Mouse (Mus musculus) kidney, adult 2 months (tissue): ENCODE data around the gene Krt42. TPM values are rescaled to one million over a fixed set of nuclear protein-coding genes. Genes with fewer than 3 reads are reported as not detected.
"Not testable (repeated sequence)": the region's sequence is repeated elsewhere in the genome, so short reads cannot be mapped to it uniquely, and the experiment has no call there.

Source experiments
- DNase-seq: peaks from one replicate; pipeline ENCODE4 v3.0.0; 2021
- H3K27ac ChIP-seq: fragments of 200-500 bp; 2 replicates; pipeline ENCODE4 v1.5.1; 2012; ENCODE audit warnings: low read depth, low read length, control low read depth, inconsistent platforms; ENCODE audit not compliant: insufficient read depth
- H3K27me3 ChIP-seq: fragments of 200-500 bp; replicated peaks from 2 replicates; pipeline ENCODE4 v1.6.1; 2012; ENCODE audit warnings: mild to moderate bottlenecking, moderate library complexity, low read length, inconsistent platforms; ENCODE audit not compliant: control insufficient read depth, insufficient read depth
- H3K36me3 ChIP-seq: fragments of 200-500 bp; 2 replicates; pipeline ENCODE4 v1.6.1; 2012; ENCODE audit warnings: mild to moderate bottlenecking, moderate library complexity, low read length, inconsistent platforms; ENCODE audit not compliant: control insufficient read depth, insufficient read depth
- H3K4me1 ChIP-seq: fragments of 200-500 bp; 2 replicates; pipeline ENCODE4 v1.6.1; 2011; ENCODE audit warnings: low read length; ENCODE audit not compliant: control insufficient read depth, insufficient read depth
- H3K4me3 ChIP-seq: fragments of 200-500 bp; 2 replicates; pipeline ENCODE4 v1.5.1; 2011; ENCODE audit warnings: mild to moderate bottlenecking, low read depth, low read length, control low read depth; ENCODE audit not compliant: insufficient read depth
- CTCF ChIP-seq: fragments of 200-500 bp; conservative IDR thresholded peaks from 2 replicates; pipeline ENCODE4 v1.5.1; 2011; ENCODE audit warnings: low read depth, mild to moderate bottlenecking, control low read depth, low read length, moderate library complexity, mixed read lengths; ENCODE audit not compliant: insufficient read depth, insufficient read length
- POLR2A ChIP-seq: fragments of 200-500 bp; IDR thresholded peaks from one replicate; pipeline ENCODE4 v1.6.1; 2011; ENCODE audit warnings: low read depth, low read length, control low read depth
- WGBS: fragments of 180-500 bp; shearing (Covaris S2); methylation state at CpG from one replicate; pipeline ENCODE4 v1.1.7; 2018; 5-methylcytosine and 5-hydroxymethylcytosine counted together
- polyA plus RNA-seq: library from polyadenylated mRNA; depleted of rRNA; stranded (reverse); fragments of >200 nt; gene quantifications from 2 replicates; pipeline ENCODE4 v1.2.3, GENCODE M21; 2012

The Krt42 gene
- polyA plus RNA-seq, 1 experiment = not detected

DNA sequence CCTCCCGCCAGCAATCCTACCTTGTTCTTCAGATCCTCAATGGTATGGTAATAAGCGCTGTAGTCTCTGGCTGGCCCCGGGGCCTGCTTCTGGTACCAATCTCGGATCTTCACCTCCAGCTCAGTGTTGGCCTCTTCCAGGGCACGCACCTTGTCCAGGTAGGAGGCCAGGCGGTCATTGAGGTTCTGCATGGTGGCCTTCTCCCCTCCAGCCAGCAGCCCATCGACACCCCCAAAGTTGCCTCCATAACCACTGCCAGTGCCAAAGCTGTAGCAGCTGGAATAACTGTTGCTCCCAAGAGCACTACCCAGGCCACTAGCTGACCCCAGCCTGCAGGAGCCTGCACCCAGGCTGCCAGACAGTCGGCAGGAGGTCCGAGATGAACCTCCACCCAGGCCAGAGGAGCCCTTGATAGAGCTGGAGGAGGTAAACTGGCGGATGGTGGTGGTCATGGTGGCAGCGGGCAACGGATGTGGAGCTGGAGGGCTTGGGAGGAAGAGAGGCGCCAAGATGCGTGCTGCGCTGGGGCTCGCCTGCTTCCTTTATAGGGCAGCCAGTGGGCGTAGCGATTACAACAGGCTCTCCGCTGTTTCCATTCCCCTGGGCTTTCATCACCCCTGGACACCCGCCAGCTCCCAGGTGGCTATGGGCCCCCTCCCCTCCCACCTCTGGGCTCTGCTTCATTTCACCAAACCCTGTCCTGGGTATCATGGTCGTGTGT lies 9.0 kb downstream of the Krt42 start, which contains the start of gene Krt17:
Gene Krt17, minus strand, starts transcription at position 516 of the 721 bp plus-strand sequence.
- no peak for DNase-seq
- Histone ChIP-seq H3K36me3 (no peaks in the 10 kb centered on the region), H3K4me3 (no peak within 1 kb of the TSS), H3K4me1 (no peaks in the 10 kb centered on the region), H3K27me3 (no peaks in the 10 kb centered on the region), H3K27ac (no peak within 1 kb of the TSS)
- TF ChIP-seq CTCF (no peak), POLR2A (no peak)
- WGBS = 75% methylated on average over 21 of the region's 21 CpGs

DNA sequence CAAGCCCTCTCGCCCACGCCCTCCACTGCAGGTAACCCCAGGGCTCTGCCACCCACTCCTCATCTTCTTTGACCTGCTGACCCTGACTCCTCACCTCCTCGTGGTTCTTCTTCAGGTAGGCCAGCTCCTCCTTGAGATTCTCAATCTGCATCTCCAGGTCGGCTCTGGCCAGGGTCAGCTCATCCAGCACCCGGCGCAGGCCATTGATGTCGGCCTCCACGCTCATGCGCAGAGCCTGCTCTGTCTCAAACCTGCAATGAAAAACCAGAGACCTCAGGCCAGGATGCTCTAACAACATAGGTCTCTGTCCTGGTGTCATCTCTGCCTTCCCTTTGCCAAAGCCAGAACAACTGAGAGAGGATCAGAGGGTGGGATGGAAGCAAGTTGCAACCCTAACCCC lies 10.6 kb downstream of the Krt42 start:
- no peak for TF ChIP-seq CTCF
- no peak for TF ChIP-seq POLR2A
- 92% methylated on average over 9 of the region's 9 CpGs for WGBS
- Histone ChIP-seq H3K4me3 (no peak overlapping the region), H3K36me3 (no peaks in the 10 kb centered on the region), H3K27ac (no peak overlapping the region), H3K4me1 (no peaks in the 10 kb centered on the region), H3K27me3 (no peaks in the 10 kb centered on the region)
- no peak for DNase-seq

DNA sequence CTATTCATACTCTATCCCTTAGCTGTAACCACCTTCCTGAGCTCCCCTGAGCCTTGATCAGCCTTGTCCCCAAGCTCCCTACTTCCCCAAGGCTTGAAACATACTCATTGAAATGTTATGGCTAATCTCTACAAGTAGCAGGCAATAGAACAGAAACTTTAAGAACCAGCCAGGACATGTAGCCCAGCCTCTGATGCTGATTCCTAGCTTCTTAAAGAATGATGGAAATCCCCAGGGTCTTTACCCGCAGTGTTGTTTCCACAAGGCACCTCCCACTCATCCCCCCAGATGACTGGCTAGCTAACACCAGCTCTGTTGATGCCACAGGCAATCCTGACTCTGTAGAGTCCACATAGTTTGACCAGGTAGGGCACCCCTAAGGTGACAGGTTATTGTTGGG lies 11.7 kb downstream of the Krt42 start:
- Histone ChIP-seq H3K27me3 (no peaks in the 10 kb centered on the region), H3K4me3 (no peak overlapping the region), H3K36me3 (no peaks in the 10 kb centered on the region), H3K27ac (no peak overlapping the region), H3K4me1 (no peaks in the 10 kb centered on the region)
- TF ChIP-seq POLR2A (no peak), CTCF (no peak)
- no peak for DNase-seq
- WGBS = 61% methylated on average over 1 of the region's 1 CpGs

DNA sequence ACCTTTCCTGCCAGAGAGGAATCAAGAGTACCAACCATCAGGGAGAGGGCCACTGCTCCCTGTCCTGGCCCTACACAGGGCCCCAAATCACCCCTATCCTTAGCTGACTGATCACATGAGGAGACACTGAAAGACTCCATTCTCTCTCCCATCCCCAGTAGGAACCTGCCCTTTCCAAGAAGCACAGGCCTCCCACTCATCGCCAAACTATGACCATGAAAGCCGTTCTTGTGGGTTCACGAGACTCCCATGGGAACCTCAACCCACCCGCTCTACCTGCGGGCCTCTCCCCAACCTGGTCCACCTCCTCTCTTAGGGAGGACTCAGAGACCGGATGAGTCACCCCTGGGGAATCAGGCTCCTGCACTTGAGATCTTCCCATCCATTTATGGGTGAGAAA lies 14.2 kb downstream of the Krt42 start:
- Histone ChIP-seq H3K27me3 (no peaks in the 10 kb centered on the region), H3K4me3 (no peak overlapping the region), H3K36me3 (no peaks in the 10 kb centered on the region), H3K27ac (no peak overlapping the region), H3K4me1 (no peaks in the 10 kb centered on the region)
- 94% methylated on average over 6 of the region's 6 CpGs for WGBS
- DNase-seq = no peak
- TF ChIP-seq CTCF (no peak), POLR2A (no peak)

DNA sequence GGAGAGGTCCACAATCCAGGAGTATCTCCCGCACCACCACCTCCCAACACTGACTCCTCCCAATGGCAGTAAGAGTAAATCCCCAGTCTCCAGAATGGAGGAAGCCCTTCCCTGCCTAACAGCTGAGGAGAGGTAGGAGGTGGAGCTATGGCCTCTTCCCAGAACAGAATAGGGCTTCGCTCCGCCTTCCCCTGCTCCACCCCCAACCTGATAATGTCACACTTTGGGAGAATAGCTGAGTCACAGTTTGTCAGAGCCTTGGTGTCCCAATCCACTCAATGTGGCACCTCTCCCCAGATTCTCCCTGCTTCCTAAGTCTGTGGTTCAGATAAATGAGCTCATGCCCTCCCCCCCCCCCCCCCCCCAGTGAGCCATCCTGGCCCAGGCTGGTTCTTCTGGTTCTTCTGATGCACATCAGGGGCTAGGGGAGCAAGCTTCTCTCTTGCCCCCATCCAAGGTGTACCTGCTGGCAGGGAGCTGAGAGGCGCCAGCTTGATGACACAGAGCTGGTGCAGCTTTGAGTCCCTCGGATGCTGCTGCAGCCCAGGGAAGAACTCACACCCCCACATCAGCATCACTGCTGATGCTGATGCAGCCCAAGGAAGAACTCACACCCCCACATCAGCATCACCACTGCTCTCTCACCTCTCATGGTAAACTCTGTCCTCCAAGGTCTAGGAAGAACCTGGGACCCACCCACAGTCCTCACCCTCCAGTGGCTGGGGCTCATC lies 15.1 kb downstream of the Krt42 start:
- Histone ChIP-seq H3K27ac (no peak overlapping the region), H3K4me3 (no peak overlapping the region), H3K27me3 (no peaks in the 10 kb centered on the region), H3K36me3 (no peaks in the 10 kb centered on the region), H3K4me1 (no peaks in the 10 kb centered on the region)
- no peak for DNase-seq
- 64% methylated on average over 5 of the region's 5 CpGs for WGBS
- TF ChIP-seq CTCF (no peak), POLR2A (no peak)

DNA sequence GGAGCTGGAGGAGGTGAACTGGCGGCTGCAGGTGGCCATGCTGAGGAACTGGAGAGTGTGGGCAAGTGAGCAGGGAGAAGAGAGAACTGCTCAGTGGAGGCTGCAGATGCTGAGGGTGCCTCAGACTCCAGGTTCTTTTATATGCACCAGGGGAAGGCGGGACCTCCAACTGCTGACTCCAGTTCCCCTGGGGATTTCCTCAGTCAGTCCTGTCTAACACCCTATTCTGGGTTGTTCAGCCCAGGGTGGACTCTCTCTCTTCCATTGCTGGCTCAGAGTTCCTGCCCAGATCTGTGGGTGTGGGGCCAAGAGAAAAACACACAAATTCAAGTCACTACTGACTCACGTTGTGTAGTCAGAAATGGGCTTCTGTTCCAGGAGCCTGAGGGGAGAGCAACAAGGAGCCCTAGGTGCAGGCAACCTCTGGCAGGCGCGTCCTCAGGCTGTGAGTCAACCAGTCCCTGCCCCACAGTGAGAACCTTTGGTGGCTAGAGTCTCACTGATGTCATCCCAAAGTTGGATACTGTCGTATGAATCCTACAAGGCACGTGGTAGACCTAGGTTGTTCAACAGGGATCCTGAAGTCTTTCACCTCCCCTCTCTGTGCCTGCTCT lies 20.7 kb downstream of the Krt42 start, which contains the start of gene Krt16:
Gene Krt16, minus strand, starts transcription at position 51 of the 614 bp plus-strand sequence.
- no peak within 1 kb of the TSS for H3K27ac ChIP-seq
- no peaks in the 10 kb centered on the region for H3K36me3 ChIP-seq
- DNase-seq = no peak
- 77% methylated on average over 7 of the region's 7 CpGs for WGBS
- H3K27me3 ChIP-seq = no peaks in the 10 kb centered on the region; the same call in 1 of the 2 replicates
- TF ChIP-seq POLR2A (no peak), CTCF (no peak)
- H3K4me3 ChIP-seq = no peak within 1 kb of the TSS
- no peaks in the 10 kb centered on the region for H3K4me1 ChIP-seq

DNA sequence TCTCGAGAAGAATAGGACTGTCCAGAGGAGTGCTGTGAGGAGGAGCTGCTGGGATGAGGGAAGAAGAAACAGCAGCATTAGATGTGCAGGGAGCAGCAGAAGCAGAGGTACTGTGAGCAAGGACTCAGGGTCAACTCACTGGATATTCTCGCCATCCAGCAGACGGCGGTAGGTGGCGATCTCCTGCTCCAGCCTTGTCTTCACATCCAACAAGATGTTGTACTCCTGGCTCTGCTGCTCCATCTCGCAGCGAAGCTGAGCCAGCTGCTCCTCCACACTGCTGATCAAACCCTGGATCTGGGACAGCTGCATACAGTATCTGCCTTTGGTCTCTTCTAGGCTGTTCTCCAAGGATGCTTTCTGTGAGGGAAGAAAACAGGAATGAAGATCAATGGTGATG lies 23.2 kb downstream of the Krt42 start:
- H3K27me3 ChIP-seq, DNase-seq, H3K36me3 ChIP-seq, H3K4me1 ChIP-seq, H3K27ac ChIP-seq, H3K4me3 ChIP-seq: not testable (repeated sequence)
- 69% methylated on average over 7 of the region's 7 CpGs for WGBS

DNA sequence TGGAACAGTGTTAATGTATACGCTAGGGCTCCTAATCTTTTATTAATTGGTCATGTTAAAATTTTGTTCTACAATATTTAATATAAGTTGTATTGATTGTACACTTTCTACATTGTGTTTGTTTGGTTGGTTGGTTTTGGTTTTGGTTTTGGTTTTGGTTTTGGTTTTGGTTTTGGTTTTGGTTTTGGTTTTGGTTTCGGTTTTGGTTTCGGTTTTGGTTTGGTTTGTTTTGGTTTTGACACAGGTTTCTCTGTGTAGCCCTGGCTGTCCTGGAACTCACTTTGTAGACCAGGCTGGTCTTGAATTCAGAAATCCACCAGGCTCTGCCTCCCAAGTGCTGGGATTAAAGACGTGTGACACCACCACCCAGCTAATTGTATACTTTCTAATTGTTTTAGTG lies 29.4 kb downstream of the Krt42 start:
- DNase-seq, H3K27ac ChIP-seq, H3K27me3 ChIP-seq, H3K36me3 ChIP-seq, H3K4me3 ChIP-seq, H3K4me1 ChIP-seq: not testable (repeated sequence)
- WGBS = 88% methylated on average over 4 of the region's 4 CpGs
